Mouse (Mus musculus) forebrain, embryonic 11.5 days (tissue): Measurements from ENCODE around the gene Dnaja3. TPM values are rescaled to one million over a fixed set of nuclear protein-coding genes. Genes with fewer than 3 reads are reported as not detected.

Source experiments
- ATAC-seq: fragments of 200-750 bp; cut with Nextera tagmentation; replicated peaks from 2 replicates; pipeline ENCODE4 v1.8.0; 2017; ENCODE audit warnings: moderate TSS enrichment; ENCODE audit not compliant: low FRiP score
- DNase-seq: peaks from one replicate; pipeline ENCODE4 v3.0.0-alpha.2; 2017; ENCODE audit warnings: low spot score
- H3K27ac ChIP-seq: fragments of 300-500 bp; sonication (generic); 2 replicates; pipeline ENCODE4 v1.5.1; 2014; ENCODE audit warnings: low read depth, low read length
- H3K27me3 ChIP-seq: fragments of 300-500 bp; sonication (generic); 2 replicates; pipeline ENCODE4 v1.6.1; 2014; ENCODE audit warnings: mild to moderate bottlenecking, low read length, mixed read lengths; ENCODE audit not compliant: control insufficient read depth, insufficient read depth
- H3K36me3 ChIP-seq: fragments of 300-500 bp; sonication (generic); 2 replicates; pipeline ENCODE4 v1.6.1; 2014; ENCODE audit warnings: mild to moderate bottlenecking, low read length, moderate library complexity, mixed read lengths; ENCODE audit not compliant: control insufficient read depth, insufficient read depth
- H3K4me1 ChIP-seq: fragments of 300-500 bp; sonication (generic); replicated peaks from 2 replicates; pipeline ENCODE4 v1.6.1; 2014; ENCODE audit warnings: low read length, mixed read lengths; ENCODE audit not compliant: control insufficient read depth, insufficient read depth
- H3K4me2 ChIP-seq: fragments of 300-500 bp; sonication (generic); 2 replicates; pipeline ENCODE4 v1.6.1; 2014; ENCODE audit warnings: low read depth, mild to moderate bottlenecking, low read length, moderate library complexity, mixed read lengths; ENCODE audit not compliant: severe bottlenecking
- H3K4me3 ChIP-seq: fragments of 300-500 bp; sonication (generic); 2 replicates; pipeline ENCODE4 v1.5.1; 2014; ENCODE audit warnings: low read depth, low read length
- H3K9ac ChIP-seq: fragments of 300-500 bp; sonication (generic); 2 replicates; pipeline ENCODE4 v1.6.1; 2014; ENCODE audit warnings: low read length
- H3K9me3 ChIP-seq: fragments of 300-500 bp; sonication (generic); 2 replicates; pipeline ENCODE4 v1.6.1; 2016; ENCODE audit warnings: low read length, mixed read lengths; ENCODE audit not compliant: control insufficient read depth
- WGBS: fragments of 180-500 bp; shearing (Covaris S2); extraction: QIAGEN DNeasy Blood & Tissue Kit; methylation state at CpG from one replicate; pipeline ENCODE4 v1.1.7; 2014; 5-methylcytosine and 5-hydroxymethylcytosine counted together
- polyA plus RNA-seq: library from polyadenylated mRNA; unstranded; fragments of >200 nt; fragmentation: Nextera tagmentation; extraction: Ambion mirVana; gene quantifications from 2 replicates; pipeline ENCODE4 v1.2.1, GENCODE M21; 2014

Gene Dnaja3
- polyA plus RNA-seq, 1 experiment from 2014 or later = 60.7 TPM

DNA sequence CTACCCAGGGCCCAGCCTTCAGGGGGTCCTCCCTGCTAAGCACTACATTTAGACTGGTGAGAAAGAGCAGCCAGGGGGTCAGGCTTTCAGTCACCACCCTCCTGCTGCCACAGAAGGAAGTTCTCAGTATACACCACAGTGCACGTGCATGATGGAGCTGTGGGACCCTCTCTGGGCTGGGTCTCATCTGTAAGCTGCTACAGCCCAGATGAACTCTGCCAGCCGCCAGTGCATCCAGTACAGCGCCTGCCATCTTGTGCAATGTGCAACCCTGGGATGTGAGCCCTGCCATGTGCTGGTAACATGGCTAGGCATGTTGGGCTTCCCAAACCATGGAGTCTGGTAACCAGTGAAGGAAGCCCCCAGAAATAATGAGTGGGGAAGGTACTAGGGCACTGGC is 10.4 kb downstream of the Dnaja3 start:
- ATAC-seq (no peak), DNase-seq (no peak)
- Histone ChIP-seq H3K4me1 (no peaks in the 10 kb centered on the region; the same call in 1 of the 2 replicates), H3K9ac (no peak overlapping the region), H3K36me3 (no peaks in the 10 kb centered on the region; the same call in 1 of the 2 replicates), H3K4me3 (no peak overlapping the region), H3K27ac (no peak overlapping the region), H3K9me3 (no peaks in the 10 kb centered on the region), H3K27me3 (no peaks in the 10 kb centered on the region), H3K4me2 (no peak overlapping the region)
- 90% methylated on average over 3 of the region's 3 CpGs for WGBS

GRCm38 (mm10) chr16:4651081-4651480 is 11.3 kb downstream of the Dnaja3 start:
- DNase-seq (no peak), ATAC-seq (no peak)
- WGBS = 91% methylated on average over 1 of the region's 1 CpGs
- H3K27ac ChIP-seq = no peak overlapping the region
- no peak overlapping the region for H3K4me2 ChIP-seq
- H3K9ac ChIP-seq = no peak overlapping the region
- H3K36me3 ChIP-seq = no peaks in the 10 kb centered on the region; the same call in 1 of the 2 replicates
- H3K9me3 ChIP-seq = no peaks in the 10 kb centered on the region
- H3K4me1 ChIP-seq = peaks cover 1% of the 10 kb centered on the region; the same call in 1 of the 2 replicates
- no peaks in the 10 kb centered on the region for H3K27me3 ChIP-seq
- H3K4me3 ChIP-seq = no peak overlapping the region

DNA sequence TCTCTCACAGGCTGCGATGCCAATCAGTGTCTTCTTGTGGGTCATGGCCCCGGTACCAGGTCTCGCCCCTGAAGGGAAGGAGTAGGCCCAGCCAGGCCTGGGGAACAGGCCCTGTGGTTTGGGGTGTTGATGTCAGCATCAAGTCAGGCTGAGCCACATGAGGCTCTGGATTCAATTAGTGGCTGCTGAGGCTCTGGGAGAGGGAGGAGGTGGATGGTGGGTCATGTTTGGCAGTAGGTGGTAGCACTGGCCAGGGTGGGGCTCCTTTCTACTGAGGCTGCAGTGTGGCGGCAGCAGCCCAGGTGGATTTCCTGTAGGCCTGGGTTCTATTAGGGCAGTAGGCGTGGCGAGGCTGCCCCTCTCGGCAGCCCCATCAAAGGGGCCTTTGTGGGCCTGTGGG is 11.8 kb downstream of the Dnaja3 start:
- Histone ChIP-seq H3K27me3 (no peaks in the 10 kb centered on the region), H3K27ac (no peak overlapping the region), H3K9ac (no peak overlapping the region), H3K4me2 (no peak overlapping the region), H3K9me3 (no peaks in the 10 kb centered on the region), H3K4me1 (peaks cover 1% of the 10 kb centered on the region; the same call in 1 of the 2 replicates), H3K4me3 (no peak overlapping the region), H3K36me3 (no peaks in the 10 kb centered on the region; the same call in 1 of the 2 replicates)
- ATAC-seq (no peak), DNase-seq (no peak)
- WGBS = 62% methylated on average over 7 of the region's 7 CpGs

DNA sequence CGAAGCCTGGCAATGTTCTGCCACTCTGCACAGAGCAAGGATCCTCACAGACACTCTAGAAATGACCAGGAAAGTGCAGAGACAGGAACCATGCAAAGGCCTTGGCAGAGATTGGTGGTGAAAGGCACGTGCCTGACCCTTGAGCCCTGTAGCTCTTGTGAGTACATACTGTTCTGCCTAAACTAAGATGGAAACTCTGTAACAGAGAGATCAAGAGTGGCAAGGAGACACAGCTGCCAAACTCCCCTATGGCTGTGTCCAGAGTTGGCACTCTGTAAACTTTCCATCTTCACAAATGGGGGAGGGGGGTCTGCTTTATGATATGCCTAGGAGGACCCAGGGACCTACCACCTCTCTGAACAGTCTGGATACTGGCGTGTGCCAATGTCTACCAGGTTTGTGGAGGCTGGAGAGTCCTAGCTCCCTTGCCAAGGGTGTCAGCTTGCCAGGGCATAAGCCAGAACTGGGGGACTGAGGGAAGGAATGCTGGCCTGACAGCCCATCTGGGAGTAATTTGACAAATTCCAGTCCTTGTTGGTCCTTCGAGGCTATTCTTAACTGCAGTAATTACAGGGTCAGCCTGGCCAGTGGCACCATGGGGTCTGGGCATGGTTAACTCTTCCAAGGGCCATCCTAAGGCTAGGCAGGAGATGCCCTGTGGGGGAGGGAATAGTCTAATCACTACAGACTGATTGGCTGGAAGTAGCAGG is 13.1 kb downstream of the Dnaja3 start:
- Histone ChIP-seq H3K27me3 (no peaks in the 10 kb centered on the region), H3K4me1 (0 out of 2 replicates have a peak, but pooled peaks cover 1% of the 10 kb centered on the region), H3K9ac (no peak overlapping the region), H3K27ac (no peak overlapping the region), H3K4me2 (no peak overlapping the region), H3K36me3 (no peaks in the 10 kb centered on the region; the same call in 1 of the 2 replicates), H3K9me3 (no peaks in the 10 kb centered on the region), H3K4me3 (no peak overlapping the region)
- ATAC-seq (no peak), DNase-seq (no peak)
- 76% methylated on average over 4 of the region's 4 CpGs for WGBS

DNA sequence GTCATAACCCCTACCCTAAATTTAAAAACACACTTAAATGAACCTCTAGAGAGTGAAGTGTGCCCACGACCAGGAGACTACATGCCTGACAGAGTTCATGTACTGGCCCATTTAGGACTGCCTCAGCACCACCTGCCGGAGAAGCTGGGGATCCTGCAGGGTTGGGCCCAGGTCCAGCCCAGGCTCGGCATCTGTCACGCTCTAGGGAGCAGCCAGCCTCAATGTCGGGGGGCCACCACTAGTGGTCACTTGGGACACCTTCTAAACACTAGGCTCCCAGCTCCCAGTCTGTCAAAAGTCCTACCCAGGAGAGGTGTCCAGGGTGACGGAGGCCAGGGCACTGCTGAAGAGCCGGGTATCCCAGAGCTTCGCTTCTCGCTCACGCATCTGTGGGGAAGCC is 14.9 kb downstream of the Dnaja3 start:
- Histone ChIP-seq H3K27me3 (no peaks in the 10 kb centered on the region), H3K4me3 (no peak overlapping the region), H3K27ac (no peak overlapping the region), H3K4me2 (no peak overlapping the region), H3K9ac (no peak overlapping the region), H3K36me3 (no peaks in the 10 kb centered on the region; the same call in 1 of the 2 replicates), H3K9me3 (no peaks in the 10 kb centered on the region), H3K4me1 (peaks cover 10% of the 10 kb centered on the region; the same call in 1 of the 2 replicates)
- ATAC-seq (no peak), DNase-seq (no peak)
- WGBS = 89% methylated on average over 10 of the region's 10 CpGs

- 76% methylated on average over 4 of the region's 4 CpGs for WGBS
- H3K9ac ChIP-seq = no peak overlapping the region
- H3K9me3 ChIP-seq = no peaks in the 10 kb centered on the region
- DNase-seq = no peak
- no peak overlapping the region for H3K4me2 ChIP-seq
- no peak overlapping the region for H3K27ac ChIP-seq
- H3K4me1 ChIP-seq = peaks cover 10% of the 10 kb centered on the region; the same call in 1 of the 2 replicates
- no peaks in the 10 kb centered on the region for H3K27me3 ChIP-seq
- no peaks in the 10 kb centered on the region; the same call in 1 of the 2 replicates for H3K36me3 ChIP-seq
- ATAC-seq = no peak
- no peak overlapping the region for H3K4me3 ChIP-seq
These were observed 15.5 kb downstream of the Dnaja3 start for GRCm38 (mm10) chr16:4655251-4655734.

GRCm38 (mm10) chr16:4655764-4656570 is 16.2 kb downstream of the Dnaja3 start:
- 35% methylated on average over 11 of the region's 11 CpGs for WGBS
- no peaks in the 10 kb centered on the region; the same call in 1 of the 2 replicates for H3K36me3 ChIP-seq
- ATAC-seq (no peak), DNase-seq (no peak)
- H3K9ac ChIP-seq = no peak overlapping the region
- H3K4me1 ChIP-seq = peaks cover 10% of the 10 kb centered on the region; the same call in 1 of the 2 replicates
- H3K4me3 ChIP-seq = no peak overlapping the region
- no peak overlapping the region for H3K27ac ChIP-seq
- H3K9me3 ChIP-seq = no peaks in the 10 kb centered on the region
- no peak overlapping the region for H3K4me2 ChIP-seq
- no peaks in the 10 kb centered on the region for H3K27me3 ChIP-seq

DNA sequence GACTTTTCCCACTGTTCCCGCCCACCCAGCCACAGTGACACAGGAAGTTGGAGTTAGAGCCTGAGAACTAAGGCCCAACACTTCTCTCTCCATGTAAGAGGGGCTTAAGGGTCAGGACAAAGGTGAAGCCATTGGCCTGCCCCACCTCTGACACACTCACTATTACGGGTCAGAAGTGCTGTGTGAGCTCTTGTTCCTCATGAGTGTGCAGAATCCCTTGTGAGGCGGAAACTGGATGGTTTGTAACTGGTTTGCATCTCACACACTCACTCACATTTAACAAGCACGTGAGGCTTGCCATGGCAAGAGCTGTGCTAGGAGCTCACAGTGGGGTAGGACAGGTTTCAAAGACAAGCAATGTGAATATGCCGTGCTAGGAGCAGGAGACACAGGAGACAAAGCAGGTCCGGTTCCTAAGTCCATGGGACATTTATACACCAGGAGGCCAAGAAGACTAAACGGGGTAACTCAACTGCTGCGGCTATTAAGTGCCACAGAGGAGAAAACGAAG is 16.8 kb downstream of the Dnaja3 start:
- no peak overlapping the region for H3K4me3 ChIP-seq
- no peak overlapping the region for H3K9ac ChIP-seq
- H3K27me3 ChIP-seq = no peaks in the 10 kb centered on the region
- DNase-seq (no peak), ATAC-seq (no peak)
- no peak overlapping the region for H3K4me2 ChIP-seq
- no peaks in the 10 kb centered on the region for H3K9me3 ChIP-seq
- H3K4me1 ChIP-seq = peaks cover 10% of the 10 kb centered on the region; the same call in 1 of the 2 replicates
- WGBS = 66% methylated on average over 9 of the region's 9 CpGs
- no peak overlapping the region for H3K27ac ChIP-seq
- no peaks in the 10 kb centered on the region; the same call in 1 of the 2 replicates for H3K36me3 ChIP-seq
